In the genomic region with DNA sequence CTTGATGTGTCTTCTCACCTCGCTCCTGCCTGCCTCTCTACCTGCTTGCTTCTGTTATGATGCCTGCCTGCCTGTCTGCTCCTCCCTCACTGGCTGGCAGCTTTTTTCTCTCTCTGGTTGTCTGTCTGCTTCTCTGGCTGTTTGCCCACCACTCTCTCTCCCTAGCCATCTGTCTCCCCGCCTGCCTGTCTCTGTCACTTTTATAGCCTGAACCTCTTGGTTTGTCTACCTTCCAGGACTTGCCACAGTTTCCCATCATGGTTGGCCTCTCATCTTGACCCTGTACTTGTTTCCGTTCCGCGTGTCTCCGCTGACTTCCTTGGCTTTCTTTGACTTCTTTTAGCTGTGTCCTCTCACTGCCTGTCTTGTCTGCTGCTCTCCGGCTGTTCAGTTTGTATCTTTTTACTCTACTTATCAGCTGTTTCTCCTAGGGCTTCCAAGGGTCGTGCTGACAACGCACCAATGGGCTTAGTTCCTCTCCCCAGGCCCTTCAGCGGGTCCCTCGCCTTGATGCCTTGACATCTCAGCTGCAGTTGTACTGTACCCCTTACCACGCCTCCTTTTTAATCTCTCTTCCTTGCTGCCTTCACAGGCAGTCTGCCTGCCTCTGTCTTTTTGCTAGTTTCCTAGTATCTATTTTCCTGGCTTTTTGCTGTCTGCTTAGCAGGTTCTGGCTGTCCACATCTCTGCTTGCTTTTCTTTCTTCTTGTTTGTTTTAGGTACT, we compare ENCODE assay signal across 8 mouse cellular contexts. TPM values are rescaled to one million over a fixed set of nuclear protein-coding genes. Genes with fewer than 3 reads are reported as not detected.
DNase-seq lines count a peak whose midpoint lies in the region; ATAC-seq and TF ChIP-seq lines count a peak whose summit lies in the region.

No protein-coding gene starts in this region.

- H3K79me2 ChIP-seq in heart, adult 2 months (replicated peaks; ENCODE audit: control insufficient read depth, insufficient read depth, low read length), result no peaks in the 10 kb centered on the region

- peak overlapping the region; percentile 72 for H3K27ac ChIP-seq in heart, embryonic 11.5 days (ENCODE audit: low read depth, low read length)
- no peak overlapping the region for H3K27ac ChIP-seq in heart, adult 2 months
- H3K27ac ChIP-seq in embryonic facial prominence, embryonic 15.5 days (replicated peaks), result peak overlapping the region; percentile 63
- H3K27ac ChIP-seq in intestine, postnatal 0 days (ENCODE audit: low read depth, low read length), result 0 out of 2 replicates have a peak overlapping the region, but pooled peaks have one; percentile 31
- H3K27ac ChIP-seq in limb, embryonic 13.5 days, result peak overlapping the region; percentile 61; the same call in 1 of the 2 replicates

- 18% methylated on average over 12 of the region's 12 CpGs for WGBS in heart, embryonic 11.5 days (ENCODE audit: insufficient replicate concordance)
- WGBS in heart, adult 2 months, result 39% methylated on average over 12 of the region's 12 CpGs
- 53% methylated on average over 12 of the region's 12 CpGs for WGBS in embryonic facial prominence, embryonic 15.5 days
- 34% methylated on average over 12 of the region's 12 CpGs for WGBS in intestine, postnatal 0 days
- 58% methylated on average over 12 of the region's 12 CpGs for WGBS in limb, embryonic 13.5 days

- no peak overlapping the region for H3K4me3 ChIP-seq in heart, embryonic 11.5 days (ENCODE audit: low read depth, low read length)
- no peak overlapping the region for H3K4me3 ChIP-seq in heart, adult 2 months
- peak overlapping the region; percentile 66; the same call in 1 of the 2 replicates for H3K4me3 ChIP-seq in G1E (ENCODE audit: low read depth, low read length)
- H3K4me3 ChIP-seq in embryonic facial prominence, embryonic 15.5 days (replicated peaks), result no peak overlapping the region; the same call in 1 of the 2 replicates
- H3K4me3 ChIP-seq in intestine, postnatal 0 days (ENCODE audit: low read depth, low read length), result no peak overlapping the region
- no peak overlapping the region for H3K4me3 ChIP-seq in limb, embryonic 13.5 days

- no peak for ATAC-seq in heart, embryonic 11.5 days (replicated peaks; ENCODE audit: insufficient number of reproducible peaks, low FRiP score, low TSS enrichment)
- ATAC-seq in G1E (ENCODE audit: extremely low read depth, insufficient number of reproducible peaks, low FRiP score, poor library complexity, severe bottlenecking), result no peak
- ATAC-seq in embryonic facial prominence, embryonic 15.5 days (ENCODE audit: insufficient number of reproducible peaks, low FRiP score, low TSS enrichment, low read depth), result no peak
- no peak for ATAC-seq in intestine, postnatal 0 days
- ATAC-seq in limb, embryonic 13.5 days (ENCODE audit: low FRiP score, low read depth), result no peak

- no peak for TF ChIP-seq CTCF in heart, adult 2 months (IDR thresholded peaks at IDR 0.05)
- no peak for TF ChIP-seq CTCF in G1E (IDR thresholded peaks at IDR 0.05; ENCODE audit: low read depth, low read length)
- no peak for TF ChIP-seq CTCF in intestine, postnatal 0 days (IDR thresholded peaks at IDR 0.05; ENCODE audit: low read depth)

- intact Hi-C loops in heart, adult 2 months (cut with DNase I), result no loop called here

- no peak for TF ChIP-seq POLR2A in heart, adult 2 months (IDR thresholded peaks at IDR 0.05; ENCODE audit: insufficient read depth, low read depth, low read length)

- TF ChIP-seq EP300 in heart, adult 2 months (IDR thresholded peaks at IDR 0.05; ENCODE audit: insufficient read depth, low read depth, low read length), result no peak

- no peaks in the 10 kb centered on the region for H3K36me3 ChIP-seq in heart, embryonic 11.5 days (ENCODE audit: control insufficient read depth, insufficient read depth, low read length)
- no peaks in the 10 kb centered on the region for H3K36me3 ChIP-seq in heart, adult 2 months (ENCODE audit: control insufficient read depth, insufficient read depth, low read length)
- H3K36me3 ChIP-seq in G1E (replicated peaks), result peaks cover 21% of the 10 kb centered on the region
- peaks cover 19% of the 10 kb centered on the region; the same call in 1 of the 2 replicates for H3K36me3 ChIP-seq in embryonic facial prominence, embryonic 15.5 days
- peaks cover 8% of the 10 kb centered on the region; the same call in 1 of the 2 replicates for H3K36me3 ChIP-seq in intestine, postnatal 0 days (ENCODE audit: control insufficient read depth, insufficient read depth)
- peaks cover 34% of the 10 kb centered on the region for H3K36me3 ChIP-seq in limb, embryonic 13.5 days

- H3K4me2 ChIP-seq in heart, embryonic 11.5 days, result peak overlapping the region; percentile 27
- H3K4me2 ChIP-seq in embryonic facial prominence, embryonic 15.5 days (replicated peaks), result no peak overlapping the region
- peak overlapping the region; percentile 21; the same call in 1 of the 2 replicates for H3K4me2 ChIP-seq in intestine, postnatal 0 days (replicated peaks; ENCODE audit: low read depth)
- peak overlapping the region; percentile 47 for H3K4me2 ChIP-seq in limb, embryonic 13.5 days (replicated peaks)

- no peak for DNase-seq in heart, adult 2 months
- no peak for DNase-seq in G1E (ENCODE audit: low spot score)
- peak; percentile 80 to 84 for DNase-seq in right cerebral cortex, postnatal 10 days (ENCODE audit: low spot score in 2 of 2)
- DNase-seq in gastrocnemius, adult 18-20 months (ENCODE audit: low spot score), result no peak

- H3K4me1 ChIP-seq in heart, embryonic 11.5 days (ENCODE audit: control insufficient read depth, insufficient read depth, low read length), result peaks cover 33% of the 10 kb centered on the region
- H3K4me1 ChIP-seq in heart, adult 2 months (ENCODE audit: control insufficient read depth, insufficient read depth, low read length), result peaks cover 3% of the 10 kb centered on the region
- H3K4me1 ChIP-seq in G1E (ENCODE audit: insufficient read depth, low read depth, low read length), result peaks cover 57% of the 10 kb centered on the region
- H3K4me1 ChIP-seq in embryonic facial prominence, embryonic 15.5 days, result peaks cover 30% of the 10 kb centered on the region
- H3K4me1 ChIP-seq in intestine, postnatal 0 days (replicated peaks; ENCODE audit: control insufficient read depth, insufficient read depth, low read length), result peaks cover 8% of the 10 kb centered on the region; the same call in 1 of the 2 replicates
- peaks cover 30% of the 10 kb centered on the region for H3K4me1 ChIP-seq in limb, embryonic 13.5 days

- H3K27me3 ChIP-seq in heart, embryonic 11.5 days (ENCODE audit: control insufficient read depth, insufficient read depth, low read length), result no peaks in the 10 kb centered on the region
- H3K27me3 ChIP-seq in heart, adult 2 months (ENCODE audit: control insufficient read depth, insufficient read depth, low read length), result no peaks in the 10 kb centered on the region
- H3K27me3 ChIP-seq in G1E (ENCODE audit: insufficient read depth, low read length), result no peaks in the 10 kb centered on the region
- no peaks in the 10 kb centered on the region for H3K27me3 ChIP-seq in embryonic facial prominence, embryonic 15.5 days
- H3K27me3 ChIP-seq in intestine, postnatal 0 days (replicated peaks; ENCODE audit: control insufficient read depth, insufficient read depth, low read length), result no peaks in the 10 kb centered on the region
- no peaks in the 10 kb centered on the region for H3K27me3 ChIP-seq in limb, embryonic 13.5 days

- 0 out of 2 replicates have a peak overlapping the region, but pooled peaks have one; percentile 34 for H3K9ac ChIP-seq in heart, embryonic 11.5 days (ENCODE audit: low read depth, low read length)
- no peak overlapping the region for H3K9ac ChIP-seq in heart, adult 2 months (ENCODE audit: low read depth, low read length)
- no peak overlapping the region for H3K9ac ChIP-seq in embryonic facial prominence, embryonic 15.5 days
- H3K9ac ChIP-seq in intestine, postnatal 0 days (ENCODE audit: low read depth, low read length), result no peak overlapping the region
- H3K9ac ChIP-seq in limb, embryonic 13.5 days, result peak overlapping the region; percentile 14; the same call in 1 of the 2 replicates

- H3K9me3 ChIP-seq in heart, embryonic 11.5 days (replicated peaks; ENCODE audit: control insufficient read depth, low read length), result no peaks in the 10 kb centered on the region
- H3K9me3 ChIP-seq in G1E (replicated peaks), result no peaks in the 10 kb centered on the region
- no peaks in the 10 kb centered on the region for H3K9me3 ChIP-seq in embryonic facial prominence, embryonic 15.5 days (replicated peaks)
- H3K9me3 ChIP-seq in intestine, postnatal 0 days (ENCODE audit: control insufficient read depth), result no peaks in the 10 kb centered on the region
- H3K9me3 ChIP-seq in limb, embryonic 13.5 days, result no peaks in the 10 kb centered on the region

RNA-seq across cellular contexts. Expression of gene Chd3, which starts 3.0 kb away (rescaled TPM):
- polyA plus RNA-seq in heart, embryonic 11.5 days (2014; fragmentation: Nextera tagmentation; extraction: Ambion mirVana), result 15.5 and 21.8 TPM in 2 replicates
- 10 to 100 TPM; 18.3 to 20.2 TPM for total RNA-seq in heart, adult 2 months (2021)
- 20.3 and 22.2 TPM in 2 replicates for polyA plus RNA-seq in heart, adult 2 months (2012; rRNA removed)
- total RNA-seq in G1E (2014; fragmentation: Nextera tagmentation) (120 TPM in 2 replicates), G1E (2017) (55.6 and 71.0 TPM in 2 replicates)
- 183 and 212 TPM in 2 replicates for polyA plus RNA-seq in G1E (2012)
- 88.3 and 91.8 TPM in 2 replicates for polyA plus RNA-seq in embryonic facial prominence, embryonic 15.5 days (2015; fragmentation: Nextera tagmentation; extraction: Ambion mirVana)
- 19.4 and 24.8 TPM in 2 replicates for polyA plus RNA-seq in intestine, postnatal 0 days (2015; fragmentation: Nextera tagmentation; extraction: Ambion mirVana)
- polyA plus RNA-seq in limb, embryonic 13.5 days (2015; fragmentation: Nextera tagmentation; extraction: Ambion mirVana), result 117 and 119 TPM in 2 replicates
- total RNA-seq in gastrocnemius, adult 18-20 months (2021), result 1 to 10 TPM; 5.7 to 7.9 TPM

RNA-seq across cellular contexts. Expression of gene Naa38, which starts 23.1 kb away (rescaled TPM):
- 166 and 170 TPM in 2 replicates for polyA plus RNA-seq in heart, embryonic 11.5 days (2014; fragmentation: Nextera tagmentation; extraction: Ambion mirVana)
- total RNA-seq in heart, adult 2 months (2021), result 100 to 1,000 TPM; 102 to 113 TPM
- 128 and 145 TPM in 2 replicates for polyA plus RNA-seq in heart, adult 2 months (2012; rRNA removed)
- 96.2 and 98.4 TPM in 2 replicates for total RNA-seq in G1E (2014; fragmentation: Nextera tagmentation)
- 171 and 204 TPM in 2 replicates for total RNA-seq in G1E (2017)
- 104 and 107 TPM in 2 replicates for polyA plus RNA-seq in G1E (2012)
- polyA plus RNA-seq in embryonic facial prominence, embryonic 15.5 days (2015; fragmentation: Nextera tagmentation; extraction: Ambion mirVana), result 150 and 158 TPM in 2 replicates
- polyA plus RNA-seq in intestine, postnatal 0 days (2015; fragmentation: Nextera tagmentation; extraction: Ambion mirVana), result 159 and 164 TPM in 2 replicates
- polyA plus RNA-seq in limb, embryonic 13.5 days (2015; fragmentation: Nextera tagmentation; extraction: Ambion mirVana), result 127 and 137 TPM in 2 replicates
- total RNA-seq in gastrocnemius, adult 18-20 months (2021), result 10 to 100 TPM; 70.5 to 72.1 TPM

RNA-seq across cellular contexts. Expression of gene Cyb5d1, which starts 23.2 kb away (rescaled TPM):
- polyA plus RNA-seq in heart, embryonic 11.5 days (2014; fragmentation: Nextera tagmentation; extraction: Ambion mirVana), result 19.6 and 25.0 TPM in 2 replicates
- 10 to 100 TPM; 27.9 to 32.1 TPM for total RNA-seq in heart, adult 2 months (2021)
- polyA plus RNA-seq in heart, adult 2 months (2012; rRNA removed), result 19.9 and 29.8 TPM in 2 replicates
- total RNA-seq in G1E (2014; fragmentation: Nextera tagmentation) (24.0 and 26.0 TPM in 2 replicates), G1E (2017) (36.0 and 41.5 TPM in 2 replicates)
- polyA plus RNA-seq in G1E (2012), result 3.5 and 9.1 TPM in 2 replicates
- polyA plus RNA-seq in embryonic facial prominence, embryonic 15.5 days (2015; fragmentation: Nextera tagmentation; extraction: Ambion mirVana), result 32.6 and 40.9 TPM in 2 replicates
- 8.6 and 8.9 TPM in 2 replicates for polyA plus RNA-seq in intestine, postnatal 0 days (2015; fragmentation: Nextera tagmentation; extraction: Ambion mirVana)
- 35.6 and 38.1 TPM in 2 replicates for polyA plus RNA-seq in limb, embryonic 13.5 days (2015; fragmentation: Nextera tagmentation; extraction: Ambion mirVana)
- total RNA-seq in gastrocnemius, adult 18-20 months (2021), result 10 to 100 TPM; 29.3 to 33.0 TPM

RNA-seq across cellular contexts. Expression of gene Tmem88, which starts 25.8 kb away (rescaled TPM):
- 30.5 and 31.7 TPM in 2 replicates for polyA plus RNA-seq in heart, embryonic 11.5 days (2014; fragmentation: Nextera tagmentation; extraction: Ambion mirVana)
- total RNA-seq in heart, adult 2 months (2021), result 10 to 100 TPM; 20.4 to 21.4 TPM
- polyA plus RNA-seq in heart, adult 2 months (2012; rRNA removed), result 61.4 and 66.4 TPM in 2 replicates
- 2.6 TPM in 2 replicates for total RNA-seq in G1E (2014; fragmentation: Nextera tagmentation)
- total RNA-seq in G1E (2017), result 0.93 and 1.2 TPM in 2 replicates
- 2.2 and 3.0 TPM in 2 replicates for polyA plus RNA-seq in G1E (2012)
- 19.5 and 20.0 TPM in 2 replicates for polyA plus RNA-seq in embryonic facial prominence, embryonic 15.5 days (2015; fragmentation: Nextera tagmentation; extraction: Ambion mirVana)
- 24.1 and 24.9 TPM in 2 replicates for polyA plus RNA-seq in intestine, postnatal 0 days (2015; fragmentation: Nextera tagmentation; extraction: Ambion mirVana)
- 24.0 and 25.6 TPM in 2 replicates for polyA plus RNA-seq in limb, embryonic 13.5 days (2015; fragmentation: Nextera tagmentation; extraction: Ambion mirVana)
- total RNA-seq in gastrocnemius, adult 18-20 months (2021), result 1 to 10 TPM; 2.6 to 4.1 TPM

RNA-seq across cellular contexts. Expression of gene Rnf227, which starts 32.0 kb away (rescaled TPM):
- 7.8 and 8.6 TPM in 2 replicates for polyA plus RNA-seq in heart, embryonic 11.5 days (2014; fragmentation: Nextera tagmentation; extraction: Ambion mirVana)
- under 1 TPM; 0.31 to 0.36 TPM for total RNA-seq in heart, adult 2 months (2021)
- polyA plus RNA-seq in heart, adult 2 months (2012; rRNA removed), result 0.51 and 0.82 TPM in 2 replicates
- total RNA-seq in G1E (2014; fragmentation: Nextera tagmentation), result not detected in 2 replicates
- 0.06 and 0.11 TPM in 2 replicates for total RNA-seq in G1E (2017)
- polyA plus RNA-seq in G1E (2012), result not detected in 2 replicates
- 24.5 and 24.7 TPM in 2 replicates for polyA plus RNA-seq in embryonic facial prominence, embryonic 15.5 days (2015; fragmentation: Nextera tagmentation; extraction: Ambion mirVana)
- 7.8 and 7.9 TPM in 2 replicates for polyA plus RNA-seq in intestine, postnatal 0 days (2015; fragmentation: Nextera tagmentation; extraction: Ambion mirVana)
- 24.6 and 24.9 TPM in 2 replicates for polyA plus RNA-seq in limb, embryonic 13.5 days (2015; fragmentation: Nextera tagmentation; extraction: Ambion mirVana)
- under 1 TPM; 0.25 to 0.43 TPM for total RNA-seq in gastrocnemius, adult 18-20 months (2021)

Comparison
In these comparisons a context has a peak if more than half of its experiments do, and no peak if none do; other contexts are left out.
1. H3K9ac ChIP-seq: peak in heart, embryonic 11.5 days (single experiment) and limb, embryonic 13.5 days (single experiment); none in heart, adult 2 months (single experiment), embryonic facial prominence, embryonic 15.5 days (single experiment) and intestine, postnatal 0 days (single experiment).
2. DNase-seq: peak in right cerebral cortex, postnatal 10 days (2 of 2); none in heart, adult 2 months (0 of 2), G1E (single experiment) and gastrocnemius, adult 18-20 months (single experiment).